Mouse (Mus musculus) heart, embryonic 11.5 days (tissue): Measurements from ENCODE around the gene Cgrrf1. TPM values are rescaled to one million over a fixed set of nuclear protein-coding genes. Genes with fewer than 3 reads are reported as not detected.

Experiments
- ATAC-seq: fragments of 200-750 bp; cut with Nextera tagmentation; replicated peaks from 2 replicates; pipeline ENCODE4 v1.8.0; 2017; ENCODE audit warnings: moderate library complexity; ENCODE audit not compliant: insufficient number of reproducible peaks, low FRiP score, low TSS enrichment
- H3K27ac ChIP-seq: fragments of 300-500 bp; sonication (generic); 2 replicates; pipeline ENCODE4 v1.5.1; 2014; ENCODE audit warnings: mild to moderate bottlenecking, low read depth, low read length
- H3K27me3 ChIP-seq: fragments of 300-500 bp; sonication (generic); 2 replicates; pipeline ENCODE4 v1.6.1; 2014; ENCODE audit warnings: mild to moderate bottlenecking, low read length, mixed read lengths; ENCODE audit not compliant: control insufficient read depth, insufficient read depth
- H3K36me3 ChIP-seq: fragments of 300-500 bp; sonication (generic); 2 replicates; pipeline ENCODE4 v1.6.1; 2014; ENCODE audit warnings: mild to moderate bottlenecking, low read length, moderate library complexity, mixed read lengths; ENCODE audit not compliant: control insufficient read depth, insufficient read depth
- H3K4me1 ChIP-seq: fragments of 300-500 bp; sonication (generic); 2 replicates; pipeline ENCODE4 v1.6.1; 2014; ENCODE audit warnings: low read length; ENCODE audit not compliant: control insufficient read depth, insufficient read depth
- H3K4me2 ChIP-seq: fragments of 300-500 bp; sonication (generic); 2 replicates; pipeline ENCODE4 v1.6.1; 2014; ENCODE audit warnings: mild to moderate bottlenecking, moderate library complexity
- H3K4me3 ChIP-seq: fragments of 300-500 bp; sonication (generic); 2 replicates; pipeline ENCODE4 v1.5.1; 2014; ENCODE audit warnings: low read depth, low read length
- H3K9ac ChIP-seq: fragments of 300-500 bp; sonication (generic); 2 replicates; pipeline ENCODE4 v1.6.1; 2014; ENCODE audit warnings: mild to moderate bottlenecking, low read depth, low read length, moderate library complexity
- H3K9me3 ChIP-seq: fragments of 300-500 bp; sonication (generic); replicated peaks from 2 replicates; pipeline ENCODE4 v1.6.1; 2016; ENCODE audit warnings: low read length; ENCODE audit not compliant: control insufficient read depth
- WGBS: fragments of 180-500 bp; shearing (Covaris S2); extraction: QIAGEN DNeasy Blood & Tissue Kit; methylation state at CpG from one replicate; pipeline ENCODE4 v1.1.7; 2014; ENCODE audit not compliant: insufficient replicate concordance; 5-methylcytosine and 5-hydroxymethylcytosine counted together
- polyA plus RNA-seq: library from polyadenylated mRNA; unstranded; fragments of >200 nt; fragmentation: Nextera tagmentation; extraction: Ambion mirVana; gene quantifications from 2 replicates; pipeline ENCODE4 v1.2.1, GENCODE M21; 2014

The Cgrrf1 gene
- polyA plus RNA-seq, 1 experiment from 2014 or later = 29.0 TPM

- no peak overlapping the region for H3K4me3 ChIP-seq
- WGBS = 86% methylated on average over 6 of the region's 6 CpGs
- no peak overlapping the region for H3K4me2 ChIP-seq
- H3K4me1 ChIP-seq = peaks cover 13% of the 10 kb centered on the region
- H3K9ac ChIP-seq = no peak overlapping the region
- no peak for ATAC-seq
- no peak overlapping the region for H3K27ac ChIP-seq
- no peaks in the 10 kb centered on the region for H3K36me3 ChIP-seq
- H3K27me3 ChIP-seq = no peaks in the 10 kb centered on the region
- no peaks in the 10 kb centered on the region for H3K9me3 ChIP-seq
Measured at GRCm38 (mm10) chr14:46790723-46791122, 41.2 kb upstream of the Cgrrf1 start.

GRCm38 (mm10) chr14:46794157-46794556 lies 37.8 kb upstream of the Cgrrf1 start:
- H3K27ac ChIP-seq = no peak overlapping the region
- no peak overlapping the region for H3K4me2 ChIP-seq
- H3K27me3 ChIP-seq = no peaks in the 10 kb centered on the region
- 87% methylated on average over 5 of the region's 5 CpGs for WGBS
- H3K4me3 ChIP-seq = no peak overlapping the region
- H3K9ac ChIP-seq = no peak overlapping the region
- no peaks in the 10 kb centered on the region; the same call in 1 of the 2 replicates for H3K36me3 ChIP-seq
- no peaks in the 10 kb centered on the region for H3K4me1 ChIP-seq
- no peak for ATAC-seq
- no peaks in the 10 kb centered on the region for H3K9me3 ChIP-seq

- Histone ChIP-seq H3K4me3 (no peak overlapping the region), H3K27ac (0 out of 2 replicates have a peak overlapping the region, but pooled peaks have one; percentile 35), H3K4me2 (no peak overlapping the region), H3K27me3 (no peaks in the 10 kb centered on the region), H3K4me1 (peaks cover 2% of the 10 kb centered on the region; the same call in 1 of the 2 replicates), H3K9ac (no peak overlapping the region), H3K36me3 (no peaks in the 10 kb centered on the region; the same call in 1 of the 2 replicates), H3K9me3 (no peaks in the 10 kb centered on the region)
- 67% methylated on average over 3 of the region's 3 CpGs for WGBS
- no peak for ATAC-seq
Measured at GRCm38 (mm10) chr14:46800684-46801345, 31.1 kb upstream of the Cgrrf1 start.

GRCm38 (mm10) chr14:46803259-46803658 lies 28.7 kb upstream of the Cgrrf1 start:
- Histone ChIP-seq H3K4me3 (no peak overlapping the region), H3K27ac (no peak overlapping the region)
- no peak for ATAC-seq

GRCm38 (mm10) chr14:46803791-46804190 lies 28.1 kb upstream of the Cgrrf1 start:
- 67% methylated on average over 1 of the region's 1 CpGs for WGBS
- H3K27ac ChIP-seq = no peak overlapping the region
- no peaks in the 10 kb centered on the region for H3K9me3 ChIP-seq
- H3K4me3 ChIP-seq = no peak overlapping the region
- H3K4me1 ChIP-seq = peaks cover 2% of the 10 kb centered on the region; the same call in 1 of the 2 replicates
- no peak overlapping the region for H3K4me2 ChIP-seq
- no peak for ATAC-seq
- H3K9ac ChIP-seq = no peak overlapping the region
- H3K27me3 ChIP-seq = no peaks in the 10 kb centered on the region
- no peaks in the 10 kb centered on the region; the same call in 1 of the 2 replicates for H3K36me3 ChIP-seq

More at GRCm38 (mm10) chr14:46803259-46803658, 28.7 kb upstream of the Cgrrf1 start:
- WGBS = 88% methylated on average over 4 of the region's 4 CpGs
- H3K27me3 ChIP-seq = no peaks in the 10 kb centered on the region
- no peak overlapping the region for H3K9ac ChIP-seq
- no peak overlapping the region for H3K4me2 ChIP-seq
- H3K36me3 ChIP-seq = no peaks in the 10 kb centered on the region; the same call in 1 of the 2 replicates
- H3K4me1 ChIP-seq = peaks cover 2% of the 10 kb centered on the region; the same call in 1 of the 2 replicates
- no peaks in the 10 kb centered on the region for H3K9me3 ChIP-seq

- no peak overlapping the region for H3K4me3 ChIP-seq
- no peak overlapping the region for H3K27ac ChIP-seq
- H3K9ac ChIP-seq = no peak overlapping the region
- no peaks in the 10 kb centered on the region for H3K4me1 ChIP-seq
- H3K27me3 ChIP-seq = no peaks in the 10 kb centered on the region
- H3K36me3 ChIP-seq = peaks cover 4% of the 10 kb centered on the region; the same call in 1 of the 2 replicates
- no peaks in the 10 kb centered on the region for H3K9me3 ChIP-seq
- no peak overlapping the region for H3K4me2 ChIP-seq
- ATAC-seq = no peak
- WGBS = 75% methylated on average over 5 of the region's 5 CpGs
Measured at GRCm38 (mm10) chr14:46806186-46806585, 25.7 kb upstream of the Cgrrf1 start.

GRCm38 (mm10) chr14:46807927-46808326 lies 24.0 kb upstream of the Cgrrf1 start:
- Histone ChIP-seq H3K27ac (no peak overlapping the region), H3K36me3 (peaks cover 6% of the 10 kb centered on the region), H3K27me3 (no peaks in the 10 kb centered on the region), H3K4me1 (no peaks in the 10 kb centered on the region), H3K9me3 (no peaks in the 10 kb centered on the region), H3K9ac (no peak overlapping the region), H3K4me3 (no peak overlapping the region), H3K4me2 (no peak overlapping the region)
- no peak for ATAC-seq
- 77% methylated on average over 3 of the region's 3 CpGs for WGBS

- Histone ChIP-seq H3K4me2 (no peak overlapping the region; the same call in 1 of the 2 replicates), H3K4me3 (no peak overlapping the region), H3K27ac (peak overlapping the region; percentile 50; the same call in 1 of the 2 replicates), H3K9me3 (no peaks in the 10 kb centered on the region), H3K27me3 (no peaks in the 10 kb centered on the region), H3K9ac (no peak overlapping the region), H3K36me3 (peaks cover 7% of the 10 kb centered on the region; the same call in 1 of the 2 replicates), H3K4me1 (peaks cover 4% of the 10 kb centered on the region)
- ATAC-seq = peak; percentile 77
- WGBS = 60% methylated on average over 6 of the region's 6 CpGs
Measured at GRCm38 (mm10) chr14:46815640-46816039, 16.3 kb upstream of the Cgrrf1 start.
